Mouse (Mus musculus) gastrocnemius, postnatal 10 days (tissue): ENCODE measurements around the gene Kcna7. TPM values are rescaled to one million over a fixed set of nuclear protein-coding genes. Genes with fewer than 3 reads are reported as not detected.
"Not testable (repeated sequence)": the region's sequence is repeated elsewhere in the genome, so short reads cannot be mapped to it uniquely, and the experiment has no call there.

Source experiments
- DNase-seq: peaks from one replicate; pipeline ENCODE4 v3.0.0; 2021; ENCODE audit warnings: mixed read lengths
- long read RNA-seq, 2 experiments: library from polyadenylated mRNA; stranded (forward); transcript quantifications; one replicate each; pipeline ENCODE4 v2.0.0; 2021
- total RNA-seq, 2 experiments: library from RNA; stranded (reverse); gene quantifications; 2 replicates each; pipeline ENCODE4 v1.2.3; 2021

Gene Kcna7
- 10 to 100 TPM; 25.4 to 29.6 TPM for total RNA-seq
- long read RNA-seq, experiment 1, transcript Kcna7-201 (2 exons, 2,182 nt), result major isoform, 7 of 7 reads
- long read RNA-seq, experiment 1, partial matches to known transcripts, result 0 of 7 reads
- long read RNA-seq, experiment 1, other reads (novel, unspliced or antisense), result 0 of 7 reads
- long read RNA-seq, experiment 2, transcript Kcna7-201 (2 exons, 2,182 nt), result major isoform, 7 of 12 reads
- long read RNA-seq, experiment 2, partial matches to known transcripts, result 0 of 12 reads
- long read RNA-seq, experiment 2, other reads (novel, unspliced or antisense), result 5 of 12 reads

DNA sequence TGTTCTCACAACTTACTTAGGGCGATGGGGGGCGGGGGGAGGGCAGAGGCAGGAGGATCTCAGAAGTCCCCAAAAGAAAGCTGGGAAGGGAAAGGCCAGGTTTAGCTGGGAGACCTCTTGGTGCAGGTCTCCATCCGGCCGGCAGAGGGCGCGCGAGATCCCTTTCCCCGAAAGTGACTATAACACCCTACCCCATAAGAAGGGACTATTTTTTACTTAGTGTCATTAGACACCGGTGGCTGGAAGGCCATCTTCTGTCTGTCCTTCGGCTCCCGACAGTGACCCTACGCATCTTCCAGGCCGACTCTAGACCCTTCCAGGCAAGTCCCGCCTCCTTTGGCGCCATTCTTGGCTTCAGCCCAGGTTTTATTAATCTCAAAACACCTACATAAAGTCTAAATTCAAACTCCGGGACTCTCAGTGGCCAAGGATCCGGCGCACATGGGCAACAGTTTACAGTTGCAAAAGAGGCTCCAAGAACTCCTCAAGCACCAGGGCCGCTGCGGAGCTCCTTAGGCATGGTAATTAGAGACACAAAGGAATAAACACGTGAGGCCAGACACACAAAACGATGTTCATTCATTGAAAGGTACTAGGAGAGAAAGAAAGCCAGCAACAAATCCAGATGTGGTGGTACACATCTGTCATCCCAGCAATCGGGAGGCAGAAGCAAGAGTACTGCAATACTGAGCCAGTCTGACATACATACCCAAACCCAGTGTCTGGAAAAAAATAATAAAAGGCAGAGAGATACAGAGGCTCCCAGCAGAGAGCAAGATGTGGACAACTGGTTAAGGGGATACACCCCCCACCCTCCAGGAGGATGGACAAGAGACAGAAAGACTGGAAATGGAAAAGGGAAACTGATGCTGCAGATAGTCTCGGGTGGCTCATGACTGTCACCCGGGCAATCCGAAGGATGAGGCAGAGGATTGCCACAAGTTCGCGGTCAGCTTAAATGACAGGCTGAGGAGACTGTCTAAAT is at the start of gene Kcna7:
Gene Kcna7 (plus strand): TSS at position 563 of the 985 bp plus-strand sequence.
- peak; percentile 83 for DNase-seq

GRCm38 (mm10) chr7:45356087-45356486 is 49.4 kb upstream of the Kcna7 start:
- DNase-seq, result no peak

GRCm38 (mm10) chr7:45359081-45359480 is 46.4 kb upstream of the Kcna7 start:
- DNase-seq, result not testable (repeated sequence)

DNA sequence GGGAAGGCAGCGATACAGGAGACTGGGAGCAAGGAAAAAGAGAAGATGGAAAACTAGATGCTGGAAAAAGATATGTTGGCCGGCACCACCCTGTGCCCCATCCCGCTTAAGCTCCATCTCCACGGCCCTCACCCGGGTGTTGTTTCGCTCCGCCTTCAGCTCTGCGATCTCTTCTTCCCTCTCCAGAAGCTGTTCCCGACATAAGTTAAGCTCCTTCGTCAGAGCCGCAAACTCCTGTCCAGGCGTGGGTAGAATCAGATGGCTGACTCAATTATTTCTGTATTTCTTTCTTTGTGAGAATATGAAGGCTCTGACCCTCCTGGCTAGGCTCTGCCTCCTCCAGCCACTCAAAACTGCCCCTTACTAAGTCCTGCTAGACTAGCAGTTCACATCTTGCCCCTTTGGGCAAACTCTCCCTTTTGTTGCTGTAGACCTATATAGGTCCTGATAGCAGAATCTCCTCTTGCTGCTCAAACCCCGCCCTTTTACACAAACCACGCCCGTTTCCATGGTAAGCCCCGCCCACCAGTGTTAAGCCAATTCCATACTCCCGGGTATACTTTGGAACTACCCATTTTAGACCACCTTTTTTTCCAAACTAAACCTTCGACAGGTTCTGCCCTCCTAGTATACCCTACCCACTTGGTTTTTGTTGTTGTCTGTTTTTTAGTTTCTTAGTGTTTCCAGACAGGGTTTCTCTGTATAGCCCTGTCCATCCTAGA is 44.9 kb upstream of the Kcna7 start:
- DNase-seq, result no peak

DNA sequence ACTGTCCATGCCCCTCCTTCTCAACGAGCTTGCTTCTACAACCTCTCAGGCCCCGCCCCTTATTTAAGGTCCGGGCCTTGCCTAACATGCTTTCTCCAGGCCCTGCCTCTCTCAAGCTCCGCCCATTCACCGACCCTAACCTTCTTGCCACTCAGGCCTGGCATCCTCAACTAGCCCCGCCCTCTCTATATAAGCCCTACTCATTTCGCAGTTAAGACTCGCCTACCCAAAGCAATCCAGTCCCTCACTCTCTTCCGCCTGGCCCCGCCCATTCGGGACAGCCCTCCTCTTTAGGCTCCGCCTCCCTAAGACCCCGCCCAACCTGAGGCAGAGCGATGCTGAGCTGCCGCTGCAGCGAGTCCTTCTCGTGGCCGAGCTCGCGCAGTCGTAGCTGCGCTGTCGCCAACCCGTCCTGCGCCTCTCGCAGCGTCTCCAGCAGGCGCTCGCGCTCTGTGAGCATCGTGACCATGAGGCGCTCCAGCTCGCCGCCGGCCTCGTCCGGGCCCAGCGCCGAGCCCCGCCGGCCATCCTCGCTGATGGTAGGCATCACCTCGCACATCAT is 44.1 kb upstream of the Kcna7 start:
- peak; percentile 53 for DNase-seq

DNA sequence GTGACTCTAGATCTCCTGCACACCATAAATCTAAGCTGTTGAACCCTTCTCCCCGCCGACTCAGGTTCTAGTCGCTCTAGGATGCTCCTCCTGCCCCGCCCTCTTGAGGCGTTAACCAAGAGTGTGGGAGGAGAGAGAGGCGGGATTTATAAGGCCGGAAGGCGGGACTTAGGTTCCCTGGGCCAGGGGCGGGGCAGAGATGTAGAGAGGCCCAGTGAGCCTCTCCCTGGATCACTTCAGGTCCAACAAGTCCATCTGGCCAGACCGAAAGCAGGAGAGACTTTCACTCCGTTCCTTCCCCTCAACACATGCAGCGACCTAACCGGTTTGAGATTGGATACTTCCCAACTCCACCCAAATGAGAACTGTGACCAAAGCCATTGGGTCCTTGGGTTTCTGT is 42.7 kb upstream of the Kcna7 start:
- no peak for DNase-seq

GRCm38 (mm10) chr7:45363983-45364382 is 41.5 kb upstream of the Kcna7 start:
- DNase-seq, result no peak

DNA sequence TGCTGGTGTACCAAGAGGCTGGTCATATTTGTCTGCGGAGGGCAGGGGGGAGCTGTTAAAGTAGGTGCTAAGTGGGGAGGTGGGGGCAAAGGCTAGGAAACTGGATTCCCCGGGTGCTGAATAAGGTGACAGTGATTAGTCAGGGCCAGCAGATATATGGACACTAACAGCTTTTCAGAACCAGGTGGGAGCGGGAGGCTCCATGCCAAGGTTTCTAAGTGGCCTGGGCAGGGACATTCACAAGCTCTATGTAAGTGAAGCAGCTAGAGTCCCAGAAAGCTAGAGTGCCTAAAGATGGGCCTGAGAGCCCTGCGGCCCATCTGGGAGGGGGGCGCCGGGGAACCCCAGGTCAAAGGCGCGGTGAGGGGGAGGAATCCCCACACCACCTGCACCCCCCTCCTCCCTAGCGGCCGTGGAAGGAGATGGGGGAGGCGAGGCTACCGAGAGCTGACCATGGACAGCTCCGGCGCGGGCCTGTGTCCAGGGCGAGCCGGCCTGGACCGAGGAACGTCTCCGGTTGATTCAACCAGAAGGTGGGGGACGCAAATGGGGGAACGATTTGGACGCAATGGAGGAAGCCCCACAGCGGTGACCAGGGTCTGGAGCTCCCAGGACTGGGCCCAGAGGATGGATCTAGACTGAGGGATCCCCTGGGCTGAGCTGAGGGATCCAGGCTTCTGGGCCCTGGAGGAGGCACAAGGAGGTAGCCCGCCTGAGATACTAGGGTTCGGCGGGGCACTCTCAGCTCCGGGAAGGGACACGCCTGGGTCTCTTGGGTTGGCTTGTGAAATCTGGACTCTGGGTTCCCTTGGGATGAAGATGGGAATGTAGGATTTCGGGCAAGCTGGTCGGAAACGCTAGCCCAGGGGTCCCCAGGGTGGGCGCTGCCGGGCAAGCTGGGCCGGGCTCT is 39.5 kb upstream of the Kcna7 start:
- DNase-seq, result peak; percentile 74

GRCm38 (mm10) chr7:45366652-45367019 is 38.8 kb upstream of the Kcna7 start, which contains the start of gene Ppfia3:
Gene Ppfia3 (minus strand): TSS chr7:45367019.
- no peak for DNase-seq

DNA sequence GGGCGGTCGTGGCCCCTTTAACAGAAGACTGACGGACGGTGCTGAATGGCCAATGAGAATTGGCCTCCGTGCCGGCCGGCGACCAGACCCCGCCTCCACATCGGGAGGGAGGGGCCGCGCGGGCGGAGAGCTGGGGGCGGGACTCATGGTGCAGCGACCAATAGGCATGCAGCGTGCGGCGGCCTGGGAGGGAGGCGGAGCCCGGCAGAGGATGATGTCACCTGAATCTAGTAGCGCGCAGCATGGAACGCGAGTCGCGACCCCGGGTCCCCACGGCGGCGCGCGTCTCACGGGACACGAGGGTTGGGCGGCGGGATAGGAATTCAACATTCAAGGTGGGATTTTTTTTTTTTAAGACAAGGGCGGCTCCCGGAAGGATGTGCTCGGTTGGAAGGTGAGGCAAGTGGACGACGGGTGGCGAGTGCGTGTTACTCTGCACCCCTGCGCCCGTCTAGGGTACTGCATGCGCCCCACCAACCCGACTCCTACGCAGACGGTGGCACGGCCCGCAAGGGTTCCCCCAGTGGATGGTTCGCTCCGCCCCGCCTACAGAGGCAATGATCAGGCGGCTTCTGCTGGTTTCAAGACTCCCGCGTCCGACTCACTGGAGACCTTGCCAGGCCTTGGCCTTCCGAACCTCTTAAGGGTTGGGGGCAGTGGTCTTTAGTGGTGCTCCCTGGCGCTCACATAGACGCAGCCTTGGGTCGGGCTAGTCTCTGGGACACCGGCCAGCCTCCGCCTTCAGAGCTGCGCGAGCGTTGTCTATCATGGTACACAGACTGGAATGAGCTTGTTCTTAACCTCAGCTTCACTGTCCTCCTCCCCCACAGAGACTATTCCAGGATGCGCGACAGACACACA is 38.2 kb upstream of the Kcna7 start:
- DNase-seq, result peak; percentile 98

DNA sequence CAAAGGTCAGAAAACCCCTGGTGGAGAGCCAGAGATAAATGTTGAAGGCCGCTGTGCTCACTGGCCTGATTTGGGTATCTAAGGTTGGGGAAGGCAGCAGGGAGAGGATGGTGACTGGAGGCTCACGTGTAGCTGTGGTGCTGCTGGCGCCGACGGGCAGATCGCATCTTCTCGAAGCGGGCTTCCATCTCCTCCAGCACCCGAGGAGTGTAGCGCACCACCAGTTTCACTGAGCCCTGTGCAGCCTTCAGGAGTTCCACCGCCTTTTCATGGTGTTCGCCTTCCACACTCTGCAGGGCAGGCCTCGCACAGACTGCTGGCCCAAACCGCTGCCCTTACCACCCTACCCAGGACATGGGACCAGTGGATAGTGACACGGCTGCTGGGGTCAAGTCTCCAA is 37.3 kb upstream of the Kcna7 start:
- no peak for DNase-seq

DNA sequence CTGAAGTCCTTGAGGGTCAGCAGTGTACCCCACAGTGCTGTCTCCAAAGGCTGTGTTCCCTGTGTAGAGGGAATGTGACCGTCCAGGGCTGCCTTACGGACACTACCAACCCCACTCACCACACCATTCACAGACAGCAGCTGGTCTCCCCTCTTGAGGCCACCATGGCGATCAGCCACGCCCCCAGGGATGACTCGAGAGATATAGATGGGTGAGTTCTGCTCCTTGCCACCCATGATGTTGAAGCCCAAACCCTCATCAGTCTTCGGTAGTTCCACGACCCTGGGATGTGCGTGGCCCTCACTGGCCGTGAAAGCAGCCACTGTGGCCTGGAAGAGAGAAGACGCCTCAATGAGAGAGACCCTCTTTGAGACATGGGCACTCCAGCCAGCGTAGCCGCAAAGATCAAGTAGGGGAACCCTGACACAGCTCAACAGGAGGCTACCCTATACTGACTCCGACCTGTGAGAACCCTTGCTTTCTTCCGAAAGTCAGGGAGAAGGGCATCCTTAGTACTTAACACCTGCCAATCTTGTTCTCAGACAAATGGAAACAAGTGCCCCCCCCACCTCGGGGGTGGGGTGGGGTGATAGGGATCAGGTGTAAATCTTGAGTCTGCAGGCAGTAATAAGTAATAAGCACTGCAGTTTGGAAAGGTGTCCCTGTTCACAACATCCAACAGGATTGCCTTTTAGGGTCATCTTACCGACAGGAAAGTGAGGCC is 36.3 kb upstream of the Kcna7 start:
- no peak for DNase-seq

DNA sequence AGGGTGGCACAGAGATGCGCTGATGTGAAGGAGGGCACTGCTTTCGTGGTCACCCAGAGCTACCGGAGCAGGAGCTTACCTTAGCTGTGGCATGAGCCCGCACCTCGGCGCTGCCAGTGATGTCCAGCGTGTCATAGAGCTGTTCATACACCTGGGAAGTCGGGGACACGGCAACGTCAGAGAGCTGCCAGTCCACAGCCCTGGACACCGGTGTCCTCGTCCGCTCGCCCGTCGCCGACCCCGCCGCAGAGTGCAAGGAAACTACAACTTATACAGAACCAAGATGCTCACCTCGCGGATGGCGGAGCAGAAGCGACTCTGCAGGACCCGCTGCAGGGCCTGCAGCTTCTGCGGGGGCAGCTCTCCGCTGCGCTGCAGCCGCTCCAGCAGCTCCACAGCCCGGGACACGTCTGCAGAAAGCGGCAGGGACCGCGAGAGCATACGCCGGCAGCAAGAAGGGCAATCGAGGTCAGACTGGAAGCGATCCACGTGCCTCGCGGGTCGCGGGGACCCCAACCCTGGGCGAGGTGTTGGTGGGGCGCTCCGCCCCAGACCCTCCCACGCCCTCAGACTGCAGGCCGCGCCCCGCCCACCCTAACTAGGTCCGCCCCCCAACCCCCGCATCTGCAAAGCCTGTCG is 35.5 kb upstream of the Kcna7 start:
- DNase-seq, result no peak

DNA sequence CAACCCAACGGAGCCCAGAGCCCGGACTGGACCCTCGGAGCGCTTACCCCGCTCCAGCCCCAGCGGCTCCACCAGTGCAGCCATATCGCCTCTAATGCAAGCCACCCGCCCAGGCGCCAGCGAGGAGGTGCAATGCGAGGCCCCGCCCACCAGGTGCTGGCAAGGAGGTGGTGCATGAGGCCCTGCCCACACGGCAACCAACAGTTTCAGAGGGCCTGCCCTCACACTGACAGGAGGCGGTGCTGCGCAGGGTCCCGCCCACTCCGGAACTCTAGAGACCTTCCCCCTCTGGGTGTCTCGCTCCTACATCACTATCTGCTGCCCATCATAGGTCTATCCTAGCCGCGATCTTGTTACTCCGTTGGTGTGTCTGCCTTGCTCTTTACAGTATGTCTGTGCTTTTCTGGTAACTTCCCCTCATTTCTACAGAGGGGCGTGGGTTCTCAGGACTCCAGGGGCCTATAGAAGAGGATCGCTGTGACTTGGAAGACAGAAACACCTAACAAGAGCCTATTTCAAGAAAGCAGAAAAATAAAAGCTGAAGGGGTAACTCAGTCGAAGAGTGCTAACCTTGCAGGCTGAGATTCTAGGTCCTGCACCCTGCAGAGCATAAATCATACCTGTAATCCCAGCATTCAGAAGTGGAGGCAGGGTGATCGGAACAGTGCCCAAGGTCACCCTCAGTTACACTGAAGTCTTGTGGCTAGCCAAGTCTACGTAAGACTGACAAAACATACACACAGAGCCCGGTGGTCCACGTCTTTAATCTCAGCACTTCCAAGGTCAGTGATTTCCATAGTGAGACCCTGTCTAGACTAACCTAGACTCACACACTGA is 34.8 kb upstream of the Kcna7 start, which contains the start of gene Lin7b:
Gene Lin7b (minus strand): TSS at position 109 of the 837 bp plus-strand sequence.
- DNase-seq, result peak; percentile 79

GRCm38 (mm10) chr7:45372371-45372770 is 33.1 kb upstream of the Kcna7 start:
- no peak for DNase-seq

- no peak for DNase-seq
Measured at GRCm38 (mm10) chr7:45374620-45375019, 30.8 kb upstream of the Kcna7 start.

- no peak for DNase-seq
Measured at GRCm38 (mm10) chr7:45376057-45376456, 29.4 kb upstream of the Kcna7 start.

DNA sequence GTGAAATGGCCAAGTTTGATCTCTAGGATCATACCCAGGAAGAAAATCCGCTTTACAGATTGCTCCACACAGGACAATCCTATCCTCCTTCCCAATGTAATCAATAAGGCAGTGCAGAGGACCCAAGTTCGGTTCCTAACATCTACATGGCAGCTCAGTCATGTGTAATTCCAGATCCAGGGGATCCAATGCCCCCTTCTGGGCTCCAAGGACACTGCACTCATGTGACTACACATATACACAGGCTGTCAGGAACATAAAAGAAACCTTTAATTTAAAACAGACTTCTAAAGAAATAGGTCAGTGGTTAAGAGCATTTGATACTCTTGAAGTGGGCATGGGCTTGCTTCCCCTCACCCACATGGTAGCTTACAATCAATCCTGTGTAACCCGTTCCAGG is 19.4 kb upstream of the Kcna7 start:
- DNase-seq, result no peak
